Mouse (Mus musculus) erythroid progenitor cell, adult 5-6 weeks (primary cell): Measurements from ENCODE around the gene Gm49361. TPM values are rescaled to one million over a fixed set of nuclear protein-coding genes. Genes with fewer than 3 reads are reported as not detected.
A peak's percentile ranks its signal among the peaks of the same experiment; 100 is the strongest.

Experiments
- ATAC-seq: replicated peaks from 2 replicates; pipeline ENCODE4 v1.8.0; 2016; ENCODE audit warnings: moderate number of reproducible peaks, mild to moderate bottlenecking, moderate TSS enrichment, inconsistent platforms; ENCODE audit not compliant: poor library complexity, low FRiP score, severe bottlenecking
- total RNA-seq, 2 experiments: library from RNA; stranded (forward) in 1 of 2; stranded (reverse) in 1 of 2; fragments of 150-400 nt in 1 of 2; fragments of 186-747, 209-891 nt in 1 of 2; gene quantifications; 2 replicates each; pipeline versions ENCODE4 v1.2.3 to v1.2.4; 2015 to 2017; ENCODE audit warnings: low replicate concordance in 2 of 2

The Gm49361 gene
- total RNA-seq (2015; ENCODE audit: low replicate concordance) (not detected in 2 replicates), total RNA-seq (2017; ENCODE audit: low replicate concordance) (not detected in 2 replicates)

DNA sequence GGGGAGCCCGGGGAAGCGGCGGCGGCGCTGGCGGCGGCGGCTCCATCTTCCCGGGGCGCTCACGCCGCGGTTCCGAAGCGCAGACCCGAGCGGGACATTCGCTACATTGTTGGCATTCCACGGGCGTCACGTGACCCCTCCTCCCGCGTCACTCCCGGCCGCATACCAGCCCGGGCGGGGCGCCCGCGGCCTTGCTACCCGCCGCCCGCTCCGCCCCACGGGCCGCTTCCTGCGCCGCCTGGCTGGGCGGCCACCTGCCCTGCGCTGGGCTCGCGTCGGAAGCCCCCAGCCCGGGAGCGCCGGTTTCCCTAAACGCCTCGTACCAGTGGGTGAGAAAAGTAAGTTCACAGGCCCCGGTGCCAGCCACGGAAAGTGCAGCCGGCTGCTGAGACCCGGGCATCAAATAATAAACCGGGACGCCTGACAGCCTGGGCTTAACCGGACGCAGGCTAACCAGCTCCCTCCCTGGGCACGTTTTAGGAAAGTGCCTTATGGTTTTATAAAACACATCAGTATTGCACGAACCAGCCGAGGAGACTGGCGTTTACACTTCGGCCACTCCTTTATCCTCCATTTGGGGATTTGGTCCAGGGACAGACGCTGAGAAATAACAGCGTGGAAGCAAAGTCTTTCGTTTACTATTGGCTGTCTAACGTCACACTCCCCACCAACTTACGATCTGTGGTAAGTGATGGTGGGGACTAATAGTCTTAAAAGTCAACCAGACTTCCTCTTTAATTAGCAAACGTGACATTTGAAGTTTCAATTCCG, at the start of gene Gm49361:
Gene Gm49361 (minus strand): TSS at position 103 of the 771 bp plus-strand sequence.
- ATAC-seq = peak; percentile 89

DNA sequence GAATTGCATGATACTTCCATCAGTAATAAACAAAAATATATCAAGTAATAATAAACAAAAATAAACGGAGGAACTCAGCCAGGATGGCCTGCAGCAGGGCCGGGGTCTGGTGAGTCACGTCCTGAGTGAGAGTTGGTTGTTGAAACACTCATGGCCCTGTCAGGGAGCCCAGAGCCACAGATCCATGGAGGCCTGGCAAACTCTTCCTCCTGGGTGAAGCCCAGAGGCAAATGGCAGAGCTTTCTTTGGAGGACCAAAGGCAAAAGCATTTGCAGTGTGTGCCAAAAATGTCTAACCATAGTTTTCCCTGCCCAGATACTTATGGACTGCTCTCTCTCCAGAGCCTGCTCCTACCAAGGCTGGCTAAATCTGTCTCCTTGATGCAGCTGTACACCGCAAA, 45.3 kb upstream of the Gm49361 start:
- 0 out of 2 replicates have a peak, but pooled peaks have one; percentile 14 for ATAC-seq

DNA sequence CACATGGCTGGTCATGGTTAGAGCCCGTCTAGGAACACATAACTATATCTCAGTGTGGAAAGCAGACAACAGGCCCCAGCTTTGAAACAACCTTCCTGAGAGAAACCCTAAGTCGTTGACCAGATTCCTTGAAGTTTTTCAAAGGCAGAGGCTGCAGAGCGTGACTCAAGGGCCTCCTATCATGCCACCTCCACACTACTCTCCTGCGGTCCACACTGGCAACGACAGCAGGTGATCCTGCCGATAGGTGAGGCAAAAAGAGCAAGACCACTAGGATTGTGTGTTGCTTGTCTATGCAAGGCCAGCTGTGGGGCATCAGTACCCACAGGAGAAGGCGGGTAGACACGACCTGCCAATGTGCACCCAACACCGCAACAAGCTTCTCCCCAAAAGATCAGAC, 43.9 kb upstream of the Gm49361 start:
- no peak for ATAC-seq

DNA sequence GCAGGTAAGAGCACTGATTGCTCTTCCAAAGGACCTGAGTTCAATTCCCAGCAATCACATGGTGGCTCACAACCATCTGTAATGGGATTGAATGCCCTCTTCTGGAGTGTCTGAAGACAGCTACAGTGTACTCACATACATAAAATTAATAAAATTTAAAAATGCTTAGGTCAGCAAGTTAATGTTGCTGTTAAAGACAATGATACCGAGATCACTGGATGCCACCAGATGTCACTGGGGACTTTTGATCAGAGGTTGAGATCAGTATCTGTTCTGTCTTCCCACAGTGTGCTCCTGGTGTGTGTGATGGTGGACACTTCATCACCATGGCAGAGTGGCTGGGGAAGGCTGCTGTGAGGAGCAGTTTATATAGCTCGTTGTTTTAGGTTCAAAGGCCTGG, 43.4 kb upstream of the Gm49361 start:
- ATAC-seq = no peak

DNA sequence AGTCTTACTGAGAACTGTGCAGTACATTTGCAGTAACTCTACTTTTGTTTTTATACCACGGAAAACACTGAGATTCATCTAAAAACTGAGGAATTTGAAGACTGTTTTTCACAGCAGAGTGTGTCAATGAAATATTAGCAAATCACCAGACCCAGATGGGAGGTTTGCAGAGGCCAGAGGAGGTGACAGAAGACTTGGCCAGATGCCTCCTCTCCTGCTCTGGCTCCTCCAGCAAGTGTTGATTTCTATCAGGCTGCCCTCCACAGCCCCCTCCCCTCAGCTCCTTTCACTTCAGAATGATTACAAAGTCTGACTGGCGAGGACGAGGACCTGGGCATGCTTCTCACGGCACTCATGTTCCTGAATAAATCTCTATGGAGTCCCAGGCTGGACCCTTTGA, 41.5 kb upstream of the Gm49361 start:
- no peak for ATAC-seq

DNA sequence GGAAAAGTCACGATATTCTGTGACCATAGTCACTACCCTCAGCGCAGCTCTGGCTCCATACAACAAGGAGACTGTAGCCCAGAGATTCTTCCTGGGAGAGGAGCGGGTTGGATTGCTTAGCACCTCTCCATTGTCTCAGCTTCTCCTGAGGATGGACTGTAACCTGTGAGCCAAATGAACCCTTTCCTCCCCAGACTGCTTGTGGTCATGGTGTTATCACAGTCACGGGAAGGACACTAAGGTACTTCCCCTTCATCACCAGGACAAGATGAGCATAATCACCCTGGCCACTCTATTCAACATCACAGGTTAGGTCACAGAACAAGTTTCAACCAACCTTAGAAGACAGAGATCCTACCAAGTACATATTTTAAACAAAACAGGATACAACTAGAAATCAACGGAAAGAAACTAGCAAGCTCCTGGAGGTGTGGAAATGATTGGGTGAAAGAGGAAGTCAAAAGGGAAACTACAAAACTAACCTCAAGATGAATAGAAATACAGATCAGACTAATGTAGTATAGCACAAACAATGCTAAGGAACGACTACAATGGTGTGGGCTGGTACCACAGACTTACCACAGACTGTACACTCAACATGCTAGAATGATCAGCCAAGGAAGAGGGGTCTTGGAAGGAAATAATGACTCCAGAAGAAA, 26.4 kb upstream of the Gm49361 start:
- ATAC-seq = no peak

DNA sequence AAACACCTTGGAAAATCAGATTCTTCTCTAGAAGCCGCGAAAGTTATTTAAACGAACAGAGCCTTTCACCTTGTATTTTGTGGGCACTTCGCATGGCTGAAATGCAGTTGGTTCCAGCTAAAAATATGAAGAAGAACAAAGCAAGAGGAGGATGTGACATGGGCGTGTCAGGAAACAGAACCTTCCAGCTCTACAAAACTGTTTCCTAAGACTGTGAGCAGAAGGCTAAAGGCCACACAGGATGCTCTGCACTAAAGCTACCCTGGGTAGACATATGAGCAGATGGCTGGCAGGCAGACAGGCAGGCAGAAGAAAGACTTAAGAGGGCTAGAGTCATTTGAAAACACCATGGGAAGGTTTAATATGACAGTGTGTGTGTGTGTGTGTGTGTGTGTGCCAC, 23.2 kb upstream of the Gm49361 start:
- ATAC-seq = no peak

DNA sequence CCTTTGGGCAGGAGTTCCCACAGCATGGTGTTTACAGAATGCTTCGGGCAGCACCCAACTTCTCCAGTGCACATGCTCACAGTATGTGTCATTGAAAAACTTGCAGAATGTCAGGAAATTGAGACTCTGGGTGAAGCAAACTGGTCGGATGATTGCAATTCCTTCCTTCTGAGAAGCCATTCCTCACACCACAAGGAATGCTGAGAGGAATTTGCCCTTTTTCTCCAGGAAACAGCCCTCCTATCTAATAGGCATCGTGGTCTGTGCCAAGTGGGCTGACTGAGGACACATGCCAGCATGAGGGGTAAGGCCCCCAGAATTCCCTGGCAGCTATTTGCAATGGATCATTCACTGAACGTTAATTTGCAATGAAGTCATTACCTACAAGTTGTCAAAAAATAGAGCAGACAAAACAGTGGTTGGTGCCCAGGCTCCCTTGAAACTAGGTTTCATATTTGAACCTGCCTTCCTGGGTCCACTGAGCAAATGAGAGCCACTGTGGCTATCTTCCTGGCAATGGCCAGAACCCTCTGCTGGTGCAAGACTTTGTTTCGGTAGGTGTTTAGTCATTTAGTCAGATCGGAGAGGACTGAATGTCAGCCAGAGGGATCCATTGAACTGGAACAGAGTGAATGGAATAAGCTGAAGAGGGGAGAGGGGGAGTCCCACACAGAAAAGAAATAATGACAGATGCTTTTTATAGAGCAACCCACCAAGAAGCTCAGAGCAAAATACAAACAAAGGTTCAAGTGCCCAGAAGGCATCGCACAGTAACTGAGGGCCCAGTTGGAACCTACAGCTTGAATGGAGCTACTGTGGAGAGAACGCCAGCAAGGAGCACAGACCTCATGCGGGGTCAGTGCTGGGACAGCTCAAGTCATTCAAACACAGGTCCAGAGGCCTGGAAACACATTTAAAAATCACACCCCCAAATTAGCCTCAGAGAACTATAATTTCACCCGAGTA, 14.8 kb upstream of the Gm49361 start:
- ATAC-seq = no peak

DNA sequence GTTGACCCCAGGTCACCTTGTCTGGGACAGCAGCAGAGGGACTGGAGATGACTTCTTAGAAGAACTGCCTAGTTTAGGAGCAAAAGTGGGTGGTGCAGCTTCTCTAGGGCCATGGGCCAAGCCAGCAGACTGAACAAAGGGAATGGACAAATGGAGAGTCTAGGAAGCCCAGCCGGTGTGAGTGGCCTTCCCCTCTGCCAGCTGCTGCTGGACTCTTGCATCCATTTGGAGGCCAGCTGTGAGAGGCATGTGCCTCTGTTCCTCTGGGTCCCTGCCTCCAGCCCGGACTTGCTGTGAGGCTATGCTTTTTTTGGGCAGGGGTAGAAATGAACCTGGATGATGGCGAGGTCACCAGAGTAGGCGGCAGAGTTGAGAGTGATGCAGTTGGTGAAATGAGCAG, 12.3 kb upstream of the Gm49361 start, which contains the start of gene Lats2:
Gene Lats2 (minus strand): TSS at position 152 of the 400 bp plus-strand sequence.
- ATAC-seq = no peak

DNA sequence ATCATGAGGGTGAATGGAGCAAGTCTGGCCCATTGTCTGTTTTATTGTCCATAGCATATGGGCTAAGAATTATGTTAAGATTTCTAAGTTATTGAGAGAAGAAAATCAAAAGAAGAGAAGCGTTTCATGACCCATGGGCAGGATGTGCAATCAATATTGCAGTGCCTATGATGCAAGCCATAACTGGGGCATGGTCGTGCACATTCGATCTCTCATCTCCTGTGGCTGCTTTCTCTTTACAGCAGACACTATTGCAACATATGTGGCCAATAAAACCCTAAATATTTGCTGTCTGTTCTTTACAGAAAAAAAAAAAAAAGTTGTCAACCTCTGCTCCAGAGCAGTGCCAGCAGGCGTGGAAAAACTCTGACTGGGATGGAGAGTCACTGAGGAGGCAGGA, 10.2 kb upstream of the Gm49361 start:
- no peak for ATAC-seq

DNA sequence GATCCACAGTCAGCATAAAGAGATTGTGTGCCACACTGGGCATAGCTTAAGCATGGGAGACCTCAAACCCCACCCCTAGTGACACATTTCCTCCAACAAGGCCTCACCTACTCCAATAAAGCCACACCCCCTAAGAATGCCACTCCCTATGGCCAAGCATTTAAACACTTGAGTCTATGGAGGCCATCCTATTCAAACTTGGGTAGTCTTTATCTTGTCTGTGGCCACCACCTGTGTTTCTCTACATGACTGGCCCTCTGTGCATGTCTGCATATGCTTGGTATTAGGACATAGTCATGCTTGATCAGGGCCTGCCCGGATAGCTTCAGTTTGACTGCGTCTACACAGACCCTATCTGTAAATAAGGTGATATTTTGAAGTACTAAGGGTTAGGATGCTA, 9.8 kb upstream of the Gm49361 start:
- peak; percentile 10; the same call in 1 of the 2 replicates for ATAC-seq

DNA sequence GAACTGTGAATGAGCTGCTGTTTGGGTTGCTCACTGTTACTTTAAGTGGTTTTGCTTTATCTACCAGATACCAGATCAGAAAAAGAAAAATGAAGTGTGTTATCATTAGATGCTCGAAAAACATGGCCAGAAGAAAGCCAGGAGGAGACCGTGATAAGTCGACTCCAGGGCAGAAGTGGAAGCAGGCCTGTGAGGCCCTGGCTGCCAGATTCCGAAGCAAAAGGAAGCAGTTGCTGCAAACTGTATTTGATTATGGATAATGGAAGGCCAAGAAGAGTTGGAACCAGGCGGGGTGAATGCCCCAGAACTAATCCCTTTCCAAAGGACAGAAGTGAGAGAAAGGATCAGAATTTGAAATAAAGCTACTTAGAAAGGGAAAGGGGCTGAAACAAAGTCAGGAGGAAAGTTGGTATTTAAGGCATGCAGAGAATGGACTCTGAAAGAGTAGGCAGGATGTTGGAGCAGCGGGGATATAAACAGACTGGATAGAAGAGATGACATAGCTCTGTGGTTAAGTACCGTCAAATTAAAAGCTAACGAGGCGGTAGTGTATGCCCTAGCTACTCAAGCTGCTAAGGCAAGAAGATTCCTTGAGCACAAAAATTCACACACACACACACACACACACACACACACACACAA, 7.6 kb upstream of the Gm49361 start:
- peak; percentile 69 for ATAC-seq

DNA sequence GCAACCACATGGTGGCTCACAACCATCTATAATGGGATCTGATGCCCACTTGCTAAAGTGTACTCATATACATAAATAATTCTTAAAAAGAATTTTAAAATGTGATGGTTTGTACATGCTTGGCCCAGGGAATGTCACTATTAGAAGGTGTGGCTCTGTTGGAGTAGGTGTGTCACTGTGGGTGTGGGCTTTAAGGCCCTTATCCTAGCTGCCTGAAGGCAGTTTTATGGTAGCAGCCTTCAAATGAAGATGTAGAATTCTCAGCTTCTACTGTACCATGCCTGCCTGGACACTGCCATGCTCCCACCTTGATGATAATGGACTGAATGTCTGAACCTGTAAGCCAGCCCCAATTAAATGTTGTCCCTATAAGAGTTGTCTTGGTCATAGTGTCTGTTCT, 5.1 kb upstream of the Gm49361 start:
- peak; percentile 41; the same call in 1 of the 2 replicates for ATAC-seq

DNA sequence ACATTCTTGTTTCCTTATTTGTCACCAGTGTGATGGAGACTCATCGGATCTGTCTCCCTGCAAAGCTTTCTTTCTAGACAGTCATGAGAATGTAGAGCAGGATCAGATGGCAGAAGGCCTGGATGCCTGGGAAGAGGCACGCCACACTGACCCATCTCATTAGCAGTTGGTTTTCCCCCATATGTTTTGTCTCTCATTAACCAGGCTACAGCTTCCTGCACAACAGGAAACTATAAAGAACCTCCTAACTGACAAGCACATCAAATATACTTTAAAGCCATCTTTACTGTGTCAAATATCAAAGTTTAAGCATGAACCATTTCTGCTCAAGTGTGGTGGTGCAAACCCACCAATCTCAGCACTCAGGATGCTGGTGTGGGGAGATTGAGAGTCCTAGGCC, 3.6 kb upstream of the Gm49361 start:
- ATAC-seq = no peak

DNA sequence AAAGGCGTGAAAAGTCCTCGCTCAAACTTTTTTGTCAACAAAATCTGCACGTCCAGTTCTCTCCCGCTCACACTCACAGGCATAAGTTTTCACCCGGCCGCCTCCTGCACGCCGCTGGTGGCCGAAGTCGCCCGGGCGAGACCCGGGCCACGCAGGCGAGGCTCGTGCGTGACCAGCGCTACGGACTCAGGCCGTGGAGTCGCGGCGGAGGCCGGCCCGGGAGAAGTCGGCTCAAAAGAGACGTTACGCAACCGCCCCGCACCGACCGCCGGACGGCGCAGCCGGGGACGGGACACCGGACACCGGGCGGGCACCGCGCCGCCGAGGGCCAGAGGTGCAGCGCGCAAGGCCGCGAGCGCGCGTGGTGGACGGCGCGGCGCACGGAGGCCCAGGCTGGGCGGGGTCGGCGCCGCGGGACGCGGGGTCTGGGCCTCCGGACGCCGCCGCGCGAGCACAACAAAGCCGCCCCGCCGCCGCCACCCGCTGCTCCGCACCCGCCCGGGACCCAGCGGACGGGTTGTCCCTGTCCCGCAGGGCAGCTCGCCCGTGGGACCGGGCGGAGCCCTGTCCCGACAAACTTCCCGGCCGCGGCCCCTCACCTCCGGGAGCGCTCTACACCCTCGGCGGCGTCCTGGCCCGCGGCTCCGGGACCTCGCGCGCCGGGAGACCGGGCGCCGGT, 473 bp downstream of the Gm49361 start:
- ATAC-seq = peak; percentile 45

DNA sequence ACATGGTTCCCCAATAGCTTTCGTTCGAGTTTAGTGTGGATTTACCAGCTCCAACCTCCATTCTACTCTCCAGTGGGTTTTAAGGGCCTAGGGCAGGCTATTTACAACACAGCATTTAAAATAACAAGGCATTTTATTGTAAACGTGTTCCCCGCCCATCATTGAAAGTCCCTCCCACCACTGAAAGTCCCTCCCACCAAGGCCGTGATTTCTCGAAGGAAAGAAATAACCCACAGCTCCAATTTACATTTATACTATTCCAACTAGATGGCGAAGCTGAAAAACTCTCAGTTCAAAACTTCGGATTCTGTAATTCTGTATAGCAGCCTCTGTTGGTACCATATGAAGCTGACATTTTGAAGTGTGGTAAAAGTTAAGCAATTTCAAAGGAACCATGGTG, 1.4 kb downstream of the Gm49361 start:
- no peak for ATAC-seq

DNA sequence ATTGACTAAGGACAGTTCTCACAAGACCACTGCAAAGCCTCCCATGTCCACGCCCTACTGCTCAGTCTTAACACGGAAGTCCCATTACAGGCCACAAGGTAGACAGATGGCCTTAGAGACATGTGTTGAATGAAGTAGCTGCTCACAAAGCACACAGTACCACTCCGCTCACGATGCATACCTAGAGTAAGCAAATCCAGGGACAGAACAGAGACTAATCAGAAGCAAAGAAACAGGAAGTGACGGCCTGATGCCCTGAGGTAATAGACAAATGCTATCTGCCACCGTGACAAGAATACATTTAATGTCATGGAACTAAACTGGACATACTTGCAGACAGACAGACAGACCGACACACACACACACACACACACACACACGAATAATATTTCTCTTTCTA, 5.3 kb downstream of the Gm49361 start:
- no peak for ATAC-seq

DNA sequence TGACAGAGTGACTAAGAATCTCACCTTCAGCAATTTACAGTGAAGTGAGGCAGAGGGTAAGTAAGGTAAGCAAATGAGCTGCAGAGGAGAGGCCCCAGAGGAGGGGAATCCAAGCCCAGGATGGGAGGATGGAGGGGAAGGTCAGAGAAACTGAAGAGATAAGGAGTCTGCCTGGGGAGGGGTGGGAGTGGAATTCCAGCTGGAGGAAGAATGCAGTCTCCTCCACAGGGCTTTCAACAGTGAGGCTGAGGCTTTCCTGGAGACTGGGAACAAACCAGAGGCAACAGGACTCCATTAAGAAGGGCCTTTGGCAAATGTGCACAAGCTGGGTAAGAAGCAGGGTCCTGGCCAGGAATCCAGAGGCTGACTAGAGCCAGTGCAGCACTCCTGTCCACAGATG, 8.8 kb downstream of the Gm49361 start:
- ATAC-seq = no peak

DNA sequence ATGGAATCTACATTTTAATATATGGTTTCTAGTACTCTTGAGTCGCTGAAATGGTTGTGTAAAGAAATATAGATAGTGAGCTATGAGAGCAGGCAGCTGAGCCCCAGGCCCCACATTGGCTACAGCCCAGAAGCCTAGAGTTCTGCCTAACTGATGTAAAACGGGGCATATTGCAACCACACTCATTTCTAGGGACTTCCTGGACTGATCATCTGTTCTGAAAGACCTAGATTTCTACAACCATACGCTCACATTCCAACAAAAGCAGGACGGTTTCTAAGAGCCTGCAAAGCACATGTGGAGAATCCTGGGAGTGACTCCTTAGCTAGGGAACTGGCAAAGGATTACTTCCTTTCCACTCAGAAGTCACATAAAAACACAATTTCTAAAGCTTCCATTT, 9.8 kb downstream of the Gm49361 start:
- no peak for ATAC-seq
